Mouse (Mus musculus): Measurements from ENCODE around the gene Tmem202.

GRCm38 (mm10) chr9:59553719-59554118 is 14.1 kb upstream of the Tmem202 start:
- TF ChIP-seq CTCF (IDR thresholded peaks at IDR 0.05; ENCODE audit: low read depth, low read length), result no peak
- TF ChIP-seq POLR2A (IDR thresholded peaks at IDR 0.05; ENCODE audit: borderline replicate concordance, low read depth, low read length), result no peak
